Mouse (Mus musculus): Measurements from ENCODE around the gene Insc. TPM values are rescaled to one million over a fixed set of nuclear protein-coding genes. Genes with fewer than 3 reads are reported as not detected.
"Not testable (repeated sequence)": the region's sequence is repeated elsewhere in the genome, so short reads cannot be mapped to it uniquely, and the experiment has no call there.

Insc gene
- 1.2 and 2.3 TPM in 2 replicates for polyA plus RNA-seq (2012; rRNA removed)

DNA sequence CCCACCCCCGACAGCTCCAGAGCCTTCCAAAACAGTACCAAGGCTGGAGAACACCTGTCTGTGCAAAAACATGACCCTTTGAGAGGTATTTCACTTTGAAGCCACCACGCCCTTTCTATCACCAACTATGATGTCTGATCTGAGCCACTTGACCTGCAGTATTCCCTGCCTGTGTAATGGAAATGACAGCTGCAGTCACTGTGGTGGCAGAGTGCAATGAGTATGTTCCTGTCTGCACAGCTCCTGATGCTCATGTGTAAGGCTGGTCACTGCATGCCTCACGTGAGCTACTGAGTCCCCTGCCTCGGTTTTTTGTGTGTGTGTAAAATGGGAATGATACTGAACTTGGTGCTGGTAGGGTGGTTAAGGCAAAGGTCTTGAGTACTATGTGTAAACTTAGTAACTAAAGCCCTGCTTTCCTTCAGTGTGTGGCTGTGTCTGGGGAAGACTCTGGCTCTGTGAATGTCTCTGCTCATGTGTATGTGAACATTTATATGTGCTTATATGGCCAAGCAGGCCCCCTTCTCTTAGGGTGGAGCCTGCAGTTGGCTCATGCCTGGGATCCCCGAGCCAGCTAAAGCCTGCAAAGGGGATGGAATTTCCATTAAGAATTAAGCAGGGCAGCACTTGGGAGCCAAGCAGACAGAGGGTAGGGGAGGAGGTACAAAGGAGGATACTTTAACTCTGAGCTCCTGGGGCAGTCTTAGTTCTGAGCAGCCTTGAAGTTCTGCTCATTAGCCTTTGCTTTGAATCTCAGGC, at the start of gene Insc:
Gene Insc (plus strand): TSS at position 673 of the 759 bp plus-strand sequence.
- TF ChIP-seq CTCF (IDR thresholded peaks at IDR 0.05; ENCODE audit: borderline replicate concordance, extremely low read depth, insufficient read depth, insufficient read length) (no peak), POLR2A (IDR thresholded peaks at IDR 0.05; ENCODE audit: borderline replicate concordance, extremely low read depth, insufficient read depth, insufficient read length, poor library complexity, severe bottlenecking) (no peak)
- DNase-seq (ENCODE audit: low read depth) = no peak

DNA sequence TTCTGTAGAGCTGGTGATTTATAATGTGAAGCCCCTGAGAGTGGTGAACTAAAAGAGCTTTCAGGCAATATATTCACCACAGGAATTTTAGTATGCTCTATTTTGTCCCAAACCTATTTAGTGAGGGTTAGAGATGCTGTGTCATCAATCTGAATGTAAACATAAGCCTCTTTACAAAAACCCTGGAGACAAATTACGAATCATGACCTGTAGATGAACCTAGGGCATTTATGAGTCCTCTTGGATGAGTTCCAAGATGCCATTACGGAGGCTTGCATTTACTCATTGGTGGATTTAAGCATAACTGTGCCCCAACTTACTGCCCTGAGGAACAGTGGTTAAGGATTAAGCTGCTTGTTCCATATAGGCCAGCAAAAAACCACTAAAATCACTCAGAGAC, 42.6 kb upstream of the Insc start:
- peak; percentile 13 for DNase-seq (ENCODE audit: low read depth)

DNA sequence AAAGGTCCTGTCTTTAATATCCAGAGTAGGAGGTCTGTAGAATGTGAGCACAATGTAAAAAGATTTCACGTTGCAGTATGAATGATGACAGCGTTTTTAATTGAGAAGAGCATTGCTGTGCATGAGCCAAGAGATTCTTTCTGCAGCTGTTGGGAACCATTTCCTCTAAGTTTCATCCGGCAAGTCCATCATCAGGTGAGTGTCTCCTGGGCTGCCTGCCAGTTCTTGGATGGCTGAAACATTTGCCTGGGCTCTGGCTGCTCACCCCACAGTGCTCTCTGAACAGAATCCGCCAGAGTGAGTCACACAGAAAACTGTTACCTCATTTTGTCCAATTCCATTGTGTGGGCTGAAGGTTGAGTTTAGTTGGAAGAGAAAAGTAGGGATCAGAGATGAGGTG, 36.8 kb upstream of the Insc start:
- no peak for TF ChIP-seq CTCF (IDR thresholded peaks at IDR 0.05; ENCODE audit: borderline replicate concordance, extremely low read depth, insufficient read depth, insufficient read length)
- TF ChIP-seq POLR2A (IDR thresholded peaks at IDR 0.05; ENCODE audit: borderline replicate concordance, extremely low read depth, insufficient read depth, insufficient read length, poor library complexity, severe bottlenecking) = no peak
- no peak for DNase-seq (ENCODE audit: low read depth)

More for the DNA sequence above, 42.6 kb upstream of the Insc start:
- TF ChIP-seq POLR2A (IDR thresholded peaks at IDR 0.05; ENCODE audit: borderline replicate concordance, extremely low read depth, insufficient read depth, insufficient read length, poor library complexity, severe bottlenecking) (no peak), CTCF (IDR thresholded peaks at IDR 0.05; ENCODE audit: borderline replicate concordance, extremely low read depth, insufficient read depth, insufficient read length) (no peak)

DNA sequence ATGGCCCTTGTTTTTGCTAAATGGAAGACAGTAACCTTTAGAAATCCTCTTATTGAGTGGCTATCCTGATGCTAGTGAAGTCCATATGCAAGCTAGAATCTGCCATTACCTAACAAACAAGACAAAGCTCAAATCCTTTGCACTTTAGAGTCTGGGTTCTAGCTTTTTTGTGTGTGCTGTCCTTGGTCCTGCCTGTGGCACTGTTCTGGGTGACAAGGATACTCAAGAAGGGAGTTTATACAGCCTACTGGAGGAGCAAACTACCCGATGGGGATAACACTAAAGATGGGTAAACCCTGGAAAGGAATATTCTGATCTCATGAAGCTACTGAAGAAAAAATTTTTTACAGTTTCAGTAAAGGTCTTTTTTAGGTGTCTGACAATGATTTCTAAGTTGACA, 36.1 kb upstream of the Insc start:
- no peak for DNase-seq (ENCODE audit: low read depth)
- TF ChIP-seq CTCF (IDR thresholded peaks at IDR 0.05; ENCODE audit: borderline replicate concordance, extremely low read depth, insufficient read depth, insufficient read length) (no peak), POLR2A (IDR thresholded peaks at IDR 0.05; ENCODE audit: borderline replicate concordance, extremely low read depth, insufficient read depth, insufficient read length, poor library complexity, severe bottlenecking) (no peak)

DNA sequence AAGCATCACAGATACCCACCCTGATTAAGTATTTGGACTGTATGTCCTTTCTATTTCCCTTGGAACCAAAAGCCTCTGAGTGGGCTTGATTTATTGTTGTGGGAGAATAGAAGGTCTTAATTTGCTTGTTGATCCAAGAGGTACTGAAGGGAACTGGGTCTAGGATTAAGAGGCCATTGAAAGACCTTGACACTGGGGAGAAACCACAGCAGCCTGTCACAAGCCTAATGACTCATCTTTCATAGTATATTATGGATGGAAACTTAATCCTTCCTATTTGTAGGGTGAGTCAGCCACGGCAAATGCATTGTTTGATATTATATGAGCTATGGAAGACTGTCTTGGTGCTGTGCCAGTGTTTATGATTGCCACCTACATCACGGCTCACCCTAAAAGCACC, 33.1 kb upstream of the Insc start:
- TF ChIP-seq CTCF (IDR thresholded peaks at IDR 0.05; ENCODE audit: borderline replicate concordance, extremely low read depth, insufficient read depth, insufficient read length) (no peak), POLR2A (IDR thresholded peaks at IDR 0.05; ENCODE audit: borderline replicate concordance, extremely low read depth, insufficient read depth, insufficient read length, poor library complexity, severe bottlenecking) (no peak)
- no peak for DNase-seq (ENCODE audit: low read depth)

DNA sequence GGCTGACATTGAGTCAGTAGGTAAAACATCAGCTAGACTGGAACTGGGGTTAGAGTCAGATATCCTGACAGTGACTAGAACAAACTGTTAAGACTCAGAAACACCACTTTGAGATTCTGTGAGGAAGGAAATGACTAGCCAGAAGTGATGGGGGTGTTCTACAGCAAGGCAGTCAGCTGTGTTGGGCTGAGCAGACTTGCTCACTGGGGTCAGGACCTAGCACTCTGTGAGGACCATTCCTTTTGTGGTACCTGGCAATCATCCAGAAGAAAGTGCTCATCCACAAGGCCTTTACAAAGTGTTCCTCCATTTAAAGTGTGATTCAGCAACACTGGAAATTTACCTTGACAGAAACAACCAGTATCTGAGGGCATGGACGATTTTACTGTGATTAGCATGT, 31.0 kb upstream of the Insc start:
- TF ChIP-seq POLR2A (IDR thresholded peaks at IDR 0.05; ENCODE audit: borderline replicate concordance, extremely low read depth, insufficient read depth, insufficient read length, poor library complexity, severe bottlenecking) = no peak
- TF ChIP-seq CTCF (IDR thresholded peaks at IDR 0.05; ENCODE audit: borderline replicate concordance, extremely low read depth, insufficient read depth, insufficient read length) = no peak
- no peak for DNase-seq (ENCODE audit: low read depth)

DNA sequence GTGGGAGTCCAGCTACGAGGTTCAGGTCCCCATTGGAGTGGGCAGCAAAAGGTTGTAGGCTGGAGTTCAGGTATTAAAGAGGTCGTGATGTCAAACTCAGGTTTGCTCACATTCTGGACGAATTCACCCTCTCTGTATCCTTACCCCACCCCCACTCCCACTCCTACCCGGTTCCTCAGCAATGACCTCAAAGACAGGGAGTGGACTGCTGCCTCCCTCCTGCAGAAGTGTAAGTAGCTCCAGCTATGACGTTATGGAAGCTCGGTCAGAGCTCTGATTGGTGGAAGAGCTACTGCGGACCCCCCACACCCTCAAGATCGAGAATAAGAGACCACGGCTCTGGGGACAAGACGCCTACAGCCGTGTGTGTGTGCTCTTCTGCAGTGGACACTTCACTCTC, 25.2 kb upstream of the Insc start, which contains the start of gene Calcb:
Gene Calcb (plus strand): TSS at position 344 of the 400 bp plus-strand sequence.
- DNase-seq (ENCODE audit: low read depth) = no peak
- no peak for TF ChIP-seq CTCF (IDR thresholded peaks at IDR 0.05; ENCODE audit: borderline replicate concordance, extremely low read depth, insufficient read depth, insufficient read length)
- TF ChIP-seq POLR2A (IDR thresholded peaks at IDR 0.05; ENCODE audit: borderline replicate concordance, extremely low read depth, insufficient read depth, insufficient read length, poor library complexity, severe bottlenecking) = no peak

DNA sequence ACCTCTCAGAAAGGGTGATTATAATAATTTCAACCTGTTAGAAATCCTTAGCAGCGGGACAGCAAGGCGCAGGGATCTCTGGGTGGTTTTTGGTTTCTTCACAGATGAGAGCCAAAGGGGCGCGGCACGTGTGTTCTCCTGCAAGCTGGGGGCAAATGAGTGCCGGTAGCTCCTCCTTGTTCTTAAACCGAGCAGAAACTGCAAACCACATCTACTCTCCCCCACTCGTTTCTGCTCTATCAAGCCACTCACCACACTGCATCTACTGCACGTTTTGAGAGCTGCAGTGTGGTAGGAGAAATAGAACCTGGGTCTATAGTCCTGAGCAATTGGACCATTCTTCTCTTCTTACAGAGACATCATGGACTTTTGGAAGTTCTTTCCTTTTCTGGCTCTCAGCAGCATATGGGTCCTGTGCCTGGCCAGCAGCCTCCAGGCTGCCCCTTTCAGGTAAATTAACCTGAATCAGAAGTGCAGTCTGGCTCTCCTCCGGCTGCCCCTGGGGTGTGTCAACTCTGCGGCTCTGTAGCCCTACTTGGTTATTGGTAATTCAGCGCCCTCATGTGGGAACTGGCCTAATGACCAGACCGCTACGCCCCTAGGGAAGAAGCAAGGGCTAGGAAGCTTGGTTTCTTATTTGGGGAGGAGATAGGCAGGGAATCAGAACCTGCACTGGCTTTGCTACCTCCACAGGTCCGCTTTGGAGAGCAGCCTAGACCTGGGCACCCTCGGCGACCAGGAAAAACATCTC, 23.9 kb upstream of the Insc start:
- TF ChIP-seq POLR2A (IDR thresholded peaks at IDR 0.05; ENCODE audit: borderline replicate concordance, extremely low read depth, insufficient read depth, insufficient read length, poor library complexity, severe bottlenecking) (no peak), CTCF (IDR thresholded peaks at IDR 0.05; ENCODE audit: borderline replicate concordance, extremely low read depth, insufficient read depth, insufficient read length) (peak; percentile 50; the same call in 1 of the 2 replicates)
- peak; percentile 55 for DNase-seq (ENCODE audit: low read depth)

DNA sequence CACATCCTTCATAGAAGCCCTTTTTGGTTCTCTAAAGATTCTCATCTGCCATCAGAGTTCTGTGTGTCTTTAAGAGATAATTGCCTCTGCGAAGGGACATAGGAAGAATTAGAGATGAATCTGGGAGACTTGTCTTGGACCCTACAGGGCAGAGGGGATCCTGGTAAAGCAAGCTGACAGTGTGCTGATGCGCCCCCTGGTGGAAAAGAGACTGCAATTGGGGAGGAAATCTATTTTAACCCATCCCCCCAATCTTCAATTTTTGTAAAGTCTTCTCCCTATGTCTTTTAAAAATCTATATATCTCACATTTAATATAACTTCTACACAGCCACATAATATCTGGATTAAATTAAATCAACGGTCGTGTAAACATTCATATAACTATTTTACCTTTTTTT, 13.8 kb upstream of the Insc start:
- peak; percentile 40; the same call in 1 of the 2 replicates for TF ChIP-seq CTCF (IDR thresholded peaks at IDR 0.05; ENCODE audit: borderline replicate concordance, extremely low read depth, insufficient read depth, insufficient read length)
- DNase-seq (ENCODE audit: low read depth) = not testable (repeated sequence)

DNA sequence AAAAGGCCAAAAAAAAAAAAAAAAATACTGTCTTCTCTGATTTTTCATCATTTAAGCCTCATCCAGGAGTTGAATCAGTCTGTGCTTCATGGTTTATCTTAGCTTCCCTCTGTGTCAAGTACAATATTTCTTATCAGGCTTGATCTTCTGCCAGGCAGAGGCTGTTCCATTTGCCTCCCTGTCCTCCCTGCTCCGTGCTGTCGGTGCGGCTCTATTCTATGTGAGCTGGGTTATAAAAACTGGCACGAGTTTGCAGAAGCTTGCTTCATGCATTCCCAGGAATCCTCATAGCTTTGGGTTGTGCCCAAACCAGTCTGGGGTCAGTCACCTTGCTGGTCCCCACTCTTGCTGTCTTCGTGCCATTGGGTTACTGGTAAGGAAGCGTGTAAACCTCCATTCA, 12.3 kb upstream of the Insc start:
- peak; percentile 14 for DNase-seq (ENCODE audit: low read depth)
- TF ChIP-seq CTCF (IDR thresholded peaks at IDR 0.05; ENCODE audit: borderline replicate concordance, extremely low read depth, insufficient read depth, insufficient read length) (no peak), POLR2A (IDR thresholded peaks at IDR 0.05; ENCODE audit: borderline replicate concordance, extremely low read depth, insufficient read depth, insufficient read length, poor library complexity, severe bottlenecking) (no peak)

DNA sequence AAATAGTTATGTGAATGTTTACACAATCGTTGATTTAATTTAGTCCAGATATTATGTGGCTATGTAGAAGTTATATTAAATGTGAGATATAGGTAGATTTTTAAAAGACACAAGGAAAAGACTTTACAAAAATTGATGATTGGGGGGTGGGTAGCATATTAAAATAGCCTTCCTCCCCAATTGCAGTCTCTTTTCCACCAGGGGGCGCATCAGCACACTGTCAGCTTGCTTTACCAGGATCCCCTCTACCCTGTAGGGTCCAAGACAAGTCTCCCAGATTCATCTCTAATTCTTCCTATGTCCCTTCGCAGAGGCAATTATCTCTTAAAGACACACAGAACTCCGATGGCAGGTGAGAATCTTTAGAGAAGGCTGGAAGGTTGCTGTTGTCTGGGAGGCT, 11.8 kb upstream of the Insc start:
- DNase-seq (ENCODE audit: low read depth) = not testable (repeated sequence)
- TF ChIP-seq CTCF (IDR thresholded peaks at IDR 0.05; ENCODE audit: borderline replicate concordance, extremely low read depth, insufficient read depth, insufficient read length) = peak; percentile 48; the same call in 1 of the 2 replicates

DNA sequence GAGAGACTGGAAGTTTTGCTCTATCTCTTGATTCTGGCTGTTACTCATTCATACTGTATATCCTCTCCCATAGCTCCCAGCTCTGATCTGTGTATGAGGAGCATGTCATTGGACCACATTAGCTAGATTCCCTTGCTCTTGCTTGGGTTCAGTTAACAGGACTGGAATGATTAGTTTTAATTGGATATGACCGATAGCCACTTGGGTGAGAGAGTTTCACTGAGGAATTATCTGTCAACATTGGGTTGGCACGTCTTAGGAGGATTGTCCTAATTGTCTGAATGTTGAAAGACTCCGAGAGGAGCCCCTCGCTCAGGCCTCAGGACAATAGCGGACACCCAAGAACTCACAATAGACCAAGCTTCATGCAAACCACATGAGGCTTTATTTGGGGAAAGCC, 7.2 kb upstream of the Insc start:
- TF ChIP-seq POLR2A (IDR thresholded peaks at IDR 0.05; ENCODE audit: borderline replicate concordance, extremely low read depth, insufficient read depth, insufficient read length, poor library complexity, severe bottlenecking) = no peak
- TF ChIP-seq CTCF (IDR thresholded peaks at IDR 0.05; ENCODE audit: borderline replicate concordance, extremely low read depth, insufficient read depth, insufficient read length) = no peak
- DNase-seq (ENCODE audit: low read depth) = no peak

Measured in brain, embryonic 14.5 days (tissue).